Comparison of ENCODE assay signal across 15 mouse cellular contexts in genomic region chr1:119481205-119481932, GRCm38 (mm10). TPM values are rescaled to one million over a fixed set of nuclear protein-coding genes. Genes with fewer than 3 reads are reported as not detected.
DNase-seq lines count a peak whose midpoint lies in the region; ATAC-seq and TF ChIP-seq lines count a peak whose summit lies in the region.
"Had no signal": no experiment of that assay in that cellular context is flagged by ENCODE, and none has a peak within 500 bp of the region (broad histone marks: within the 10 kb centered on the region; RNA-seq: fewer than 3 reads in every experiment).

No protein-coding gene starts in this region.

- no peak overlapping the region for H3K4me2 ChIP-seq in lung, embryonic 14.5 days
- H3K4me2 ChIP-seq: embryonic facial prominence, embryonic 12.5 days; forebrain, embryonic 12.5 days; limb, embryonic 12.5 days; midbrain, embryonic 15.5 days had no signal

- peaks cover 40% of the 10 kb centered on the region for H3K36me3 ChIP-seq in lung, embryonic 14.5 days (ENCODE audit: insufficient read depth)
- peaks cover 65% of the 10 kb centered on the region for H3K36me3 ChIP-seq in G1E (replicated peaks)
- H3K36me3 ChIP-seq: midbrain, embryonic 15.5 days had no signal

- no peak for DNase-seq in gastrocnemius, adult 2 months
- no peak for DNase-seq in gastrocnemius, adult 18-20 months (ENCODE audit: low spot score)
- no peak for DNase-seq in lung, embryonic 14.5 days
- DNase-seq in lung, postnatal 14 days, result no peak
- DNase-seq in G1E (ENCODE audit: low spot score), result no peak
- DNase-seq in naive thymus-derived CD4-positive, alpha-beta T cell, adult 2 months (ENCODE audit: low read depth), result peak; percentile 24
- DNase-seq in frontal cortex, postnatal 14 days (ENCODE audit: low spot score in 2 of 2), result no peak
- DNase-seq in adrenal gland, adult 8-10 months, result no peak
- DNase-seq: heart, postnatal 10 days; kidney, adult 18-20 months; right cerebral cortex, postnatal 4 days had no signal

- peak; percentile 46 for TF ChIP-seq CTCF in gastrocnemius, adult 2 months (IDR thresholded peaks at IDR 0.05)
- peak; percentile 57 for TF ChIP-seq CTCF in lung, embryonic 14.5 days (IDR thresholded peaks at IDR 0.05; ENCODE audit: low read depth)
- TF ChIP-seq CTCF in G1E (IDR thresholded peaks at IDR 0.05; ENCODE audit: low read depth, low read length), result peak; percentile 56; the same call in 1 of the 2 replicates

- H3K27me3 ChIP-seq in lung, embryonic 14.5 days (ENCODE audit: insufficient read depth, low read length), result no peaks in the 10 kb centered on the region
- H3K27me3 ChIP-seq in G1E (ENCODE audit: insufficient read depth, low read length), result peaks cover 2% of the 10 kb centered on the region; the same call in 1 of the 2 replicates
- H3K27me3 ChIP-seq: embryonic facial prominence, embryonic 12.5 days; forebrain, embryonic 12.5 days; limb, embryonic 12.5 days; midbrain, embryonic 15.5 days had no signal

- H3K4me3 ChIP-seq in gastrocnemius, adult 2 months, result no peak overlapping the region
- no peak overlapping the region for H3K4me3 ChIP-seq in lung, embryonic 14.5 days (ENCODE audit: low read depth, low read length)
- no peak overlapping the region for H3K4me3 ChIP-seq in G1E (ENCODE audit: low read depth, low read length)
- H3K4me3 ChIP-seq: embryonic facial prominence, embryonic 12.5 days; forebrain, embryonic 12.5 days; limb, embryonic 12.5 days; midbrain, embryonic 15.5 days had no signal

- H3K4me1 ChIP-seq in lung, embryonic 14.5 days (ENCODE audit: insufficient read depth), result no peaks in the 10 kb centered on the region
- H3K4me1 ChIP-seq in G1E (ENCODE audit: insufficient read depth, low read depth, low read length), result peaks cover 39% of the 10 kb centered on the region
- H3K4me1 ChIP-seq: midbrain, embryonic 15.5 days had no signal

- no peaks in the 10 kb centered on the region for H3K9me3 ChIP-seq in lung, embryonic 14.5 days (ENCODE audit: low read depth, low read length)
- no peaks in the 10 kb centered on the region; the same call in 1 of the 2 replicates for H3K9me3 ChIP-seq in G1E (replicated peaks)
- H3K9me3 ChIP-seq: embryonic facial prominence, embryonic 12.5 days; forebrain, embryonic 12.5 days; limb, embryonic 12.5 days; midbrain, embryonic 15.5 days had no signal

- no peak overlapping the region for H3K9ac ChIP-seq in lung, embryonic 14.5 days
- H3K9ac ChIP-seq: embryonic facial prominence, embryonic 12.5 days; forebrain, embryonic 12.5 days; limb, embryonic 12.5 days; midbrain, embryonic 15.5 days had no signal

- ATAC-seq in lung, embryonic 14.5 days (ENCODE audit: insufficient read depth), result no peak
- no peak for ATAC-seq in G1E (ENCODE audit: extremely low read depth, insufficient number of reproducible peaks, low FRiP score, poor library complexity, severe bottlenecking)
- ATAC-seq: midbrain, embryonic 15.5 days had no signal

- WGBS in lung, embryonic 14.5 days, result 93% methylated on average over 7 of the region's 7 CpGs

- no peak overlapping the region for H3K27ac ChIP-seq in gastrocnemius, adult 2 months
- H3K27ac ChIP-seq in lung, embryonic 14.5 days (ENCODE audit: low read depth), result no peak overlapping the region
- H3K27ac ChIP-seq: embryonic facial prominence, embryonic 12.5 days; forebrain, embryonic 12.5 days; limb, embryonic 12.5 days; midbrain, embryonic 15.5 days had no signal

- intact Hi-C loops in gastrocnemius, adult 2 months (cut with DNase I), result no loop called here

RNA-seq across cellular contexts. Expression of gene Ralb, which starts 23.2 kb away (rescaled TPM):
- 1 to 10 TPM; 6.7 to 7.8 TPM for total RNA-seq in gastrocnemius, adult 2 months (2021)
- 1 to 10 TPM; 6.6 to 9.4 TPM for total RNA-seq in gastrocnemius, adult 18-20 months (2021)
- polyA plus RNA-seq in lung, embryonic 14.5 days (2014; fragmentation: Nextera tagmentation; extraction: Ambion mirVana), result 219 and 221 TPM in 2 replicates
- total RNA-seq in G1E (2014; fragmentation: Nextera tagmentation) (37.4 and 39.9 TPM in 2 replicates), G1E (2017) (91.8 and 97.4 TPM in 2 replicates)
- 51.5 and 60.5 TPM in 2 replicates for polyA plus RNA-seq in G1E (2012)
- total RNA-seq in adrenal gland, adult 8-10 months (2022), result 10 to 100 TPM; 61.0 to 78.5 (median 64.7) TPM

RNA-seq across cellular contexts. Expression of gene Tmem185b, which starts 44.6 kb away (rescaled TPM):
- total RNA-seq in gastrocnemius, adult 2 months (2021), result 1 to 10 TPM; 3.4 to 5.9 TPM
- 1 to 10 TPM; 4.5 to 5.9 TPM for total RNA-seq in gastrocnemius, adult 18-20 months (2021)
- polyA plus RNA-seq in lung, embryonic 14.5 days (2014; fragmentation: Nextera tagmentation; extraction: Ambion mirVana), result 32.4 and 33.2 TPM in 2 replicates
- total RNA-seq in G1E (2014; fragmentation: Nextera tagmentation) (17.5 and 27.7 TPM in 2 replicates), G1E (2017) (33.8 and 35.9 TPM in 2 replicates)
- 58.0 and 72.1 TPM in 2 replicates for polyA plus RNA-seq in G1E (2012)
- 10 to 100 TPM; 26.0 to 35.3 (median 29.8) TPM for total RNA-seq in adrenal gland, adult 8-10 months (2022)

RNA-seq across cellular contexts. Expression of gene Inhbb, which starts 59.3 kb away (rescaled TPM):
- total RNA-seq in gastrocnemius, adult 2 months (2021), result under 1 TPM; 0.43 to 0.89 TPM
- total RNA-seq in gastrocnemius, adult 18-20 months (2021), result 1 to 10 TPM in 1 of 2 experiments, under 1 TPM in 1; 0.82 to 1.7 TPM
- polyA plus RNA-seq in lung, embryonic 14.5 days (2014; fragmentation: Nextera tagmentation; extraction: Ambion mirVana), result 0.13 and 0.20 TPM in 2 replicates
- not detected in 2 replicates for total RNA-seq in G1E (2014; fragmentation: Nextera tagmentation)
- under 0.01 and 0.05 TPM in 2 replicates for total RNA-seq in G1E (2017)
- not detected in 2 replicates for polyA plus RNA-seq in G1E (2012)
- 1 to 10 TPM; 4.0 to 4.5 (median 4.2) TPM for total RNA-seq in adrenal gland, adult 8-10 months (2022)
